Mouse (Mus musculus) kidney, postnatal 14 days (tissue): Measurements from ENCODE around the gene Ccdc50.

Source experiments
- DNase-seq: peaks from one replicate; pipeline ENCODE4 v3.0.0; 2022; ENCODE audit warnings: mixed read lengths

Ccdc50 gene

DNA sequence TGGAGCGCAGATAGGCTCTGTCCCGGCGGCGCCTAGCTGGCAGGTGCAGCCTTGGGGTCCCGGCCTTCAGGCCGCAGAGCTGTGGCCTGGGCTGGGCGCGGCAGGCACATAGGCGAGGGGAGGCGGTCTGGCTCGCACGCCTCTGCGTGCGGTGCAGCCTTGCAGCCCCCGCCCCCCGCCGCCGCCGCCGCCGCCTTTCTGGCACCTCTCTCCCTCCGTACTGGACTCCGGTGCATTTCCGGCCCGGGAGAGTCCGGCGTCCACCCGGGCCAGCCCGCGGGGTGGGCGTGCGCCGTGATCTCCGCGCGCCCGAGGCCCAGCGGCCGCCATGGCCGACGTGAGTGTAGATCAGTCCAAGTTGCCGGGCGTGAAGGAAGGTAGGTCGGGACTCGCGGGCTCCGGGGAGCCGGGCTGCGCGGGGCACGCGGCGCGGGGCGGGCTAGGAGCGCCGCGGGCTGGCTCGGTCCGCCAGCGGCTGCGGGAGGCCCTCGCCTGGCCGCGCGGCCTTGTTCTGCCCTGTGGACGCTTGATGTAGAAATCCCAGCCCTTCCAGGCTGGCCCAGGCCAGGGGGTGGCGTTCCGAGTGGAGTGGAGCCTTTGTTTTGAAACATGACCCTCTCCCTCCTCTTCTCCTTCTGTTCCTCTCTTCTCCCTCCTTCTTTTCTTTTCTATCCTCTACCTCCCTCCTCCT lies at the start of gene Ccdc50:
Gene Ccdc50 (plus strand): TSS at position 109 of the 691 bp plus-strand sequence.
- peak; percentile 88 for DNase-seq

DNA sequence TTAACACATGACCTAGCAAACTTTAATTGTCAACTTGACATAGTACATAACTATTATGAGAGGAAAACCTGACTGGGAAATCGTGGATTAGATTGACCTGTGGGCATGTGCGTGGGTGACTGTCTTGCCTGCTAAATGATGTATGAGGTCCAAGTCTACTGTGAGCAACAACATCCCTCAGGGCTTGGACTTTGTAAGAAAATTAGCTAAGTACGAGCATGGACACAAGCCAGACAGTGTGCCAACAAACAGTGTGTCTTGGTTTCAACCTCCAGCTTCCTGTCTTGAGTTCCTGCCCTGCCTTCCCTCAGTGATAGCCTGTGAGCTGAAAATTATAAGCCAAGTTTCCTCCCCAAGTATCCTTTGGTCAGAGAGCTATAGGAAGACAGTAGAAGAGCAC lies 41.1 kb upstream of the Ccdc50 start:
- peak; percentile 16 for DNase-seq

DNA sequence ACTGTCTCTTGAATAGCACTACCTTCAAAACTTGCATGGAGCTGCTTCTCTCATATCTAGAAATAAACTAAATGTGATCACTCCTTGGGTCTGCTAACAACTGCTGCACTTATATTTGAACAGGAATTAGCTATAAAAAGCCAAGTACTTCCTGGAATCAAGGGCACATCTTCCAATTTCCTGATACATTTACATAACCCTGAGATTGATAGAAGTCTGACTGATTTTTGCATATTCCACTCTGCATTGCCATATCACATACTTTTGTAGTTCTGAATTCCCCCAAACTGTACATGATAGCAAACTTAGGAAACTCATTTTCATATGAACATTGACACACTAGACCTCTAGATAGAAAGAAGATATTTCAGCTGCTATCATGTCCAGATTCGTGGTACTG lies 40.3 kb upstream of the Ccdc50 start:
- DNase-seq: no peak

DNA sequence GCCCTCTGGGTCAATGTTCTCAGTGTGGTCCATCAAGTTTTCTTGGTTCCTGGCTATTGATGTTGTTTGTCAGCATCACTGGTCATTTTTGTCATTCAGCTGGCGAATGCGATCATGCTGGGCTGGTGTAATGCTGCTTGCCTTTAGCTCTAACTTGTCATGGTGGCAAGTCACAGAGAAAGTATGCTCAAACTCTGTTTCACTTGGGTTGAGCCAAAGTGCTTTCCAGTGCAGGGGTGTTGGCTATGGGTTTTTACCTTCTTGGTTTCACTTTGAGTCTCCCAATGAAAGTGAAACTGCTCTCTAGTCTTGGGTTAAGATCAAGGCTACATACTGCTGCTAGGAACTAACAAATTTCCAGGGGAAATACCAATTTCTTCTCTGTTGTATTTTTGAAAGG lies 39.4 kb upstream of the Ccdc50 start:
- no peak for DNase-seq

DNA sequence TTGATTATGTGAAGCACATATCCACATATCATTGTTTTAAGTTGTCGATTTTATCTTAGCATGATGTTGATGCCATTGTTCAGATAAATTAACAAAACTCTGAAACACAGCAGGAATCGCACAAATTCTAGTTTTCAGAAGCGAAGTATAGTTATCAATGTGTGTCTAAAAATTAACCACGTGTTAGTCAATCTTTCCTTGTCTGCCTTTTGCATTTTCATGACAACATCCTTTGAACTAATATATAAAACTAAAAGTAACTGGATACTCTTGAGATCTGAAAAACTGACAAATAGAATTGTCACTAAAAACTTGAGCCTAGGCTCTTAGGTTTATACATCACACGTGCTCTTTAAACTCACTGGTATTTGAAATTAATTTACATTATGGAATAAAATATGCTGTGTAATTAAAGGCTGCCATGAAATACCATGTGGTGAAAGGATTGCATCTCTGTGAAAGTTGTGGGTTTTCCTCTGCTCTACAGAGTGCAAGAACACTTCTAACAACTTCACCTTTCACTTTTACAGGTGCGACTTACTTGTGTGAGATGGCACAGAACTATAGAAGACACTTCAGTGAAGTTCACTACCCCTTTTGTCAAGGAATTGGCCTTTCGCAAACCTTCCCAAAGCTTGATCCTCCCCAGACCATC lies 38.7 kb upstream of the Ccdc50 start:
- DNase-seq: no peak

DNA sequence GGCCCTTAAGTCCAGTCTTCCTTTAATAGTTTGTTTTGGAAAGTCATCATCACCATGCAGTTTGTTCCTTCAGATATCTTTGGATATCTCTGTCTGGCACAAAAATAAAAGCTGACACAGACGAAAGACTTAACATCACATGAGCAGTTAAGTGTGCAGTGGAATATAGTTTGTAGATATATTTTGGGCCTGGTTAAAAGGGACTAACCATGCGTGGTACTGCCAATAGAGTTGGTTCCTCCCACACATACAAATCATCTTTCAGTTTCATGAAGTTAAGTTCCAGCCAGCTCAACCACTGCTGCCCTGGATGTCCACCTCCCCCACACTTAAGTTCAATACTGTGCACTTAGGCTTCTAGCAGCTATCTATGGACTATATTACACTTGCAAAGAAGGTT lies 34.2 kb upstream of the Ccdc50 start:
- DNase-seq: no peak

DNA sequence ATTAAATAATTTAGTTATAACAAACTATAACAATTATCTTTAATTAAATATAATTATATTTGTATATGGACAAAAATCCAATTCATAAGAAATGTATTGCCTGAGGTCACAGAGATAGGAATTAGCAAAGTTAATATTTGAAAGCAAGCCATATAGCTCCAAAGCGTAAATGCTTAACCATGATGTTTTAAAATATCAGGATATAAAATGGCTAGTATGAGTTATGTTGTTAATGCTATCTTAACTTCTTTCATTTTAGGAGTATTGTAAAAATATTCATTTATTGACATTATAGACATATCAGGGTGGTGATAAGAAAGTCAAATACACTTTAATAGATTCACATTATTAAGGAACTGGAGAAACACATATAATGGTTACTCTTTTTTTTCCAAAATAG lies 28.6 kb upstream of the Ccdc50 start:
- no peak for DNase-seq

DNA sequence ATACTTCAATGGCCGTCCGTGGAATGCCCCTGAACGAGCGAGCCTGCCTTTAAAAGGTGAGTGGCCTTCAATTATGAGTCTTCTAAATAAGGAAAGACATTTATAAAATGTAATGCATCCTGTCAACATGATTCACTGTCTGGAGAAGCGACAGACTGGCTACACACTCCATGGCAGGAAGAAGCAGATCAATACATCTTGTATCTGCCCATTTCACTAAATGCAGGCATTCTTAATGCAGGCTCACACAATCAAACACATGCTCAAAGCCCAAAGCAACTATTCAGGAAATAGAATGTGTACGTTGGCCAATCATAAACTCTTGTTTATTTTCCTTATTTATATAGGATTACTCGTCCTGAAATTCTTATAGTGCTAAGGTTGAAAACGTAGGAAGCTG lies 18.5 kb upstream of the Ccdc50 start, which contains the start of gene Uts2b:
Gene Uts2b (minus strand): TSS at position 49 of the 400 bp plus-strand sequence.
- DNase-seq: no peak

DNA sequence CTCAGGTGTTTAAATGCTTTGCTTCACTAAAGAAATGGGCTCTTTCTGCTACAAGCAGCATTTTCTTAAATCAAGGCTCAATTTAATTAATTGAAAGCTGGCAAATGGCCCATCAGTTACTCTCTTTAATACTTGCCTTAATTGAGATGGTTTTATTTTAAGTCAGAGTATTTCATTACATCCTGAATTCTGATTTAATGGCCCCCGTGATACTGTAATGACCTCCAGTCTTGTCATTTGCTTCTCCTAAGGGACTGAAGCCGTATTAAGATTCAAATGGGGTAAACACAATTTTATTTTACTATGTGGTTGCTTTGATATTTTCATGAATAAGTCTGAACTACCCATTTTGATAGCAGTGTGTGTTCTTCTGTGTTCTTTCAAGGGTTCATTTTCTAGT lies 18.0 kb upstream of the Ccdc50 start:
- no peak for DNase-seq

DNA sequence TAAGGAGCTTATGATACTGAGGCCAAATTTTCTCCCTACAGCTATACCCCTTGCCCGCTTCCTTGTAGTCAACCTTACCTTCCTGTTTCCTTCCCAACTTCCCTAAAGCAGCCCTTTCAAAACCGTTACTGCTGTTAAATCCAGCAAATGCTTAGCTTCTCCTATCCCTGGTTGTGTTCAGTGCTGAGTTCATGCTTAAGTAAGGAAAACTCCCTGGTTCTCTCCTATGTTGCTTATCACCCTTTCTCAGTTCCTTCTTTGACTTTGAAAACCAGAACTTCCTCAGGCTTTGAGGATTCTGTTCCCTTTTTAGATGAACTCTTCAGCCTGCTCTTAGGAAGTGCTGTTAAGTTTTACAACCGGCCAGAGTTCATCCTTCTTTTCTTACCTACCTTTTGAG lies 14.5 kb upstream of the Ccdc50 start:
- no peak for DNase-seq

DNA sequence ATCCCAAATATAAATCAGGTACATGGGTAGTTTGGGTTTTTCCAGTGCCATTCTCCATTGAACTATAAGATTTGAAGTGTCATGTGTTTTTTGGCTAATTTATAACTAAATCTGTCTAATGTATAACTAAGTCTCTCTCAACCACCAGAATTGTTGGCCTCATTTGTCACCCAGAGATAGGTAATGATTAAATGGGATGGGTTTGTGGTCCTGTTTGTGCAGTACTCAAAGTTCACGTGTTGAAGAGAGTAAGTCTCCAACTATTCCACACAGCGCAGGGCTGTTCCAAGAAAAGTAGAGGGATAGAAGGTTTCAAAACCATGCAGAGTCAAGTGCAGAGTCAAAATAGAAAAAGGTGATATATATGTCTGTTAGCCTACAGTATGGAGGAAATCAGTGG lies 13.4 kb upstream of the Ccdc50 start:
- peak; percentile 57 for DNase-seq

DNA sequence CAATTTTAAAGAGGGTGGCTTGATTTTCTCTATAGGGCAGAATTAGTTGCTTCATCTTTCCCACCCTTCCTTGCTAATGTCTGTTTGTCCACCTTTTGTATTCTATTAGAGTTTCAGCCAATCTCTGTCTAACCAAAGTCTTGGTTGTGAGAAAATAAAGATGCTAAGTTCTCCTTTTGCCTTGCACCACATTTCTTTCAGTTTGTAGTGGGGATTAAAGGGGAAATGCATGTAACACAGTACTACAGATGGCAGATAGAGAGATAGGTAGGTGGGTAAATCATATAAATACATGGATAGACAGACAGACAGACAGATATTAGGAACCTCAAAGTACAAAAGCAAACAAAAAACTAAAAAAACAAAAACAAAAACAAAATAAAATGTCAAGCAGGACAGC lies 12.1 kb upstream of the Ccdc50 start:
- DNase-seq: no peak

DNA sequence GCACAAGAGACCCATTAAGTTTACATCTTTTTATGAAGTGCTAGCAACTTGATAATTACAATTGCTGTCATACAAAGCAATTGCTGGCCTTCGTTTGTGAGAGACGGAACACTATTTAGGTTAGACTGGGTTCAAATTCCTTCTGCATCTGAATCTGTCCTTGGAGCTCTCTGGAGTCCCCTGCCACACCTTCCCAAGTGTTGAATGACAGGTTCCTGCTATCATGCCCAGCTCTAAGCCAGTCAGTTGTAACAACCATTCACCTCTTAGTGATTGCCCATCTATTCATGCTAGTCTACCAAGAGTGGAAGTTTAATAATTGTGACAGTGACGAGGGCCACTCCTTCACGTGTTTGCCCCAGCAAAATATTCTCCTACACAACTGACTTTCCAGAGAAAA lies 6.5 kb upstream of the Ccdc50 start:
- no peak for DNase-seq

DNA sequence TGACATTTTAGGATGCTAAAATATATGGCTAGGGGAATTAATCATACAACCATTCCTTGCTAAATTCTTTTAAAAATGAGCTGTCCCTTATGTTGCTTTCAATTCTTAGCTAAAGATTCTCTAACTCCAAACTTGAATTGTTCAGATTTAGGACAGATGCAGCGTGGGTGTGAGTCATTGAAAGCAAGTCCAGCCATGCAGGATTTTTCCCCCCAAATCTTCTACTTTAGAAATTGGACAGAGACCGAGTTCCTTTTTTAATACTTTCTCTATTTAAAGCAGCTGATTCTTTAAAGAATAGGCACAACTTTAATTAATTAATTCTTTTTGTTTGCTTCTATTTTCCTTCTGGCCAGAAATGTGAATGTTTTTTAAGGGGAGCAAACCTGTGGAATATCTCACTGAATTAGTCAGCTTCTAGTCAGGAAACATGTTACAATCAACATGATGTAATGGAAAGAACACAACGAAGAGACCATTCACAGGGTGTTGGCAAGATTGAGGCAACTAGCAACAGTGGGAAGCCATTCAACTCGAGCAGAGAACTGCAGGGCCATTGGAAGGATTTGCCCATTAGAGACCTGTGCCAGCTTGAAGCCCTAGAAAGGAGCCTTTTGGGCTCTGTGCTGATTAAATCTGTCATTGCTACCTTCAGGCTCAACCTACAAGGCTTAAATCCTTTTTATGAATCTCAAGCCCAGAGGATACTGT lies 3.6 kb upstream of the Ccdc50 start:
- no peak for DNase-seq

DNA sequence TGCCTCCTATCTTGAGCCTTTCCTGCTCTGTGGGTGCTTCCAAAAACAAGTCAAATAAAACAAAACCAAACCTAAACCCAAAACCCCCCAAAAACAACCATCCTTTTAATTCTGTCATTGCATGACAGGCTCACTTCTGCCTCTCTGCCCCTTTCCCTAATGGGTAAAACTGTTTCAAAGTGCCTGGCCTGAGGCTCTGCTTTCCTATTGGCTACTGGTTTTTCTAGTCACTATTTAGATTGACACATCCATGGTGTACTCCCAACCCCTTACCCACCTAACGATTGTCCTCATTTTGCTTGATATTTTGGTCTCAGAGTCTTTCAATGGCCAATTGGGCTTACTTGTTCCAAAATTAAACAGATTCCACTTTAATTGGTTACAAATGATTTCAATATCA lies 3.0 kb upstream of the Ccdc50 start:
- DNase-seq: no peak

DNA sequence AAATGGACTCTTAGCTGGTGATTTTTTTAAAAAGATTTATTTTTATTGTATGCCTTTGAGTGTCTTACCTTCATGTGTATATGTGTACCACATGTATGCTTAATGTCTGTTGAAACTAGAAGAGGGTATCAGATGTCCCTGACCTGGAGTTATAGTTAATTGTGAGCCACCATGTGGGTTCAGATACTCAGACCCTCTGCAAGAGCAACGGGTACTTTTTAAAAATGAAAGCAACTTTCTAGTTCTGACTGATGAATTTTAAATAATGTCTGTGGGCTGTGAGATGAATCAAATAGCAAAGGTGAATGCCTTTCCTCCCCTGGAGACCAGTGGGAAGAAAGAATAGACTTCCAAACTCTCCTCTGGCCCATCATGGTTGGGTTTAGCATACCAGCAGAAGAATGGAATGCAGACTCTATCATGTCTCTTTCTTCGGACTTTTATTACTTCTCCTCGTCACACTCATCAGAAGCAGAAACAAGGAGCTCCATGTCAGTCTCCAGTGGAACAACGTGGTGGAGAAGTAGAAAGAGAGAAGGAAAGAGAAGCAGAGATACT lies 1.7 kb upstream of the Ccdc50 start:
- DNase-seq: no peak

DNA sequence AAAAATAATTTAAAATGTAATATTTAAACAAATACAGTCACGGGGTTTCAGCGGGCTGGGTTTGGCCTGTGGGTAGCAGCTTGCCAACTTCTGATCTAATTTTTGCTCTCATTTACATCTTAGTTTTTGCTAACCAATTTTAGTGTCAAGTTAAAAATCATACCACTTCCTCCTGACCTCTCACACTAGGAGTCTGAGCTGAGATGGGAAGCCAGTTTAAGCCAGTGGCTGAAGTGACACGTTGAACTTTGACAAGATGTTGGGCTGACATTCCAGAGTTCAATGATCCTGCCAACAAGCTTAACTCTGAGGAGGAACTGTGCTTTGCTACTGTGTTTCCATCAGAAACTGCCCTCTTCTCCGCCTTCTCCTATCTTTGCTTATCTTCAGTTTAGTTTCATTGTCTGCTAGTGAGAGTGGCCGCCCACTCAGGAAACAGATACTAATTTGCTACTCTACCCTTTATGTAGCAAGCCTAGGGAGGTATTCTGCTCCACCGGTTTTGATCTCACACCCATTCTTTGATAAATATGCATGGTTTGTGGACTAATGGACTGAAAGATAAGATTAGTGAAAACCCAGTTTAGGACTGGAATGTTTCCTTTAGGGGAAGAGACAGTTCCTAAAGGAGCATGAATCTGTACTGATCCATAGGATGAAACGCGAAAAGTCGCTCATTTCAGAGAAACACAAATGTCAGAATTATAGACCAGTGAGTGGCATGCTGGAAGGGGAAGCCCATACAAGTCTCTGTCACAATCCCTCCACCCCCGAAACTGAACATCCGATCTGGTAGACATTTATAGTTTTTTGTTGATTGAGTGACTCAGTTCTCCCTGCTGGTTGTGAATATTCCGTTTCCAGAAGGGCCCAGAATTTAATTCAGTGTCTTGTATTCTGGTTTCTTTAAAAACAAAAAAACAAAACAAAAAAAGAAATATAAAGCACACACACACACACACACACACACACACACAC lies 746 bp upstream of the Ccdc50 start:
- DNase-seq: peak; percentile 63

DNA sequence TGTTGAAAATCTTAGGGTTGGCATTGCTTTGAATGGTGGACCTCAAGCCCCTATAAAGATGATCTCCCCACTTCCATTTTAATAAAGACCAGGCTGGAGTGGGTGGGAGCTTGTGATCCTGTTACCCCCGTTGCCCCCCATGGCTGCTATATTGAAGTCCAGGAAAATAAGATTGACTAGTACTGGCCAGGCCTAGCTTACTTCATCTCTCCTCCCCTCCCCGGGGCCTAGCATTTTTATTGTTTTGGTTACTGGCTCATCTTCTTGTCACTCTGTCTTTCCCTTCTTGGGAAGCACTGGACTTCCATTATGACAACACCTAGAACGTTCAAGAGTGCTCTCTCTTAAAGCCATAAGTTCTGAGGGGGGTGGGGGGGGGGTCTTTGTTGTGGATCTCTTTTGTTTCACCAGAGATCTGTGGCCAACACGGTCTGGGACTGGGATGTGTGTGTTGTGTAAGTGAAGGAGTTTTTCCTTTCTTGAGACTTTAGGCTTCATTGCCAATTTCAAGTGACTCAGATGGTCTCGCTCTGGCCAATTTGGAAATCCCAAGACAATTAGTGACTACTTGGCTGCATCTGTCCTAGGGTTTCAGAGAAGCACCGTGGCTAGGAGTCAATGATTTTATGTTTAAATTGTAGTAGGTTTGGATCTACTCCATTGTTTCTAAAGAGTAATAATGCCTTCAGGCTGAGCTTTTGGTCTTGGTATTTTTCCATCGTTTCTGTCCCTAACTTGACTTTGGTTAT lies 1.0 kb downstream of the Ccdc50 start:
- DNase-seq: peak; percentile 12

DNA sequence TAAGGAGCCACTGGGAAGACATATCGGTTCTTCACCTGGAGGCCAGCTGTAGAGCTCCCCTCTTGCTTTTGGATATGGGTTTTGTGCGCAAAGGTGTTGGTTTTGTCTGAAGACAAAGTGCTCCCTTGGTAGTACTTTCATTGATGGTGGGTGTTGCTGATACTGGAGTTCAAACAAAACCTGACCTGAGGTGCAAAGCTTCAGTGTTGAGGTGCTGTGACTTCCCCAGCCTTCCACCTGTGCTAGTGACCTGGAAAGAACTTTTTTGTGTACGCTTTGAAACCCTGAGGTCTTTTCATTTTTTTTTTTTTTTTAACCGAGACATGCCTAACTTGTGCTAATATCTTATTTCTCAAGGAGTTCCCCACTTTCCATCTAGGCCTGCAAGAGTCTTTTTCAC lies 1.6 kb downstream of the Ccdc50 start:
- no peak for DNase-seq

DNA sequence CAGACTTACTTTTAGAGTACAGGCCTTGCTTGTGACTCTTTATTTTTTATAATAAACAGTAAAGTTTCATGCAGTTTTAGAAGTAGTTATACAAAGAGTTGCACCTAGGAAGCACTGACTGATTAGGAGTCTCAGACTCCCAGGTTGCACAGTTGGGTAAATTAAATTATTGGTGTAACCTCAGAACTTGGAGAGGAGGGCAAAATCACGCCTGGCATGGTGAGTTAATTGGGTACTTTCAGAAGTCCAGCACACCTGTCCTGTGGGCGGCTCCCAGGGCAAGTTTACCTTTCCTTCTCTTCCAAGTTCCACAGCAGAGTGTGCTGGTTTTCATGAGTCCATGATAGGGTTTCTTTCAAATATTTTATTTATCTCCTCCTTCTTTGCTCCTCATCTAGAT lies 3.2 kb downstream of the Ccdc50 start:
- DNase-seq: no peak

DNA sequence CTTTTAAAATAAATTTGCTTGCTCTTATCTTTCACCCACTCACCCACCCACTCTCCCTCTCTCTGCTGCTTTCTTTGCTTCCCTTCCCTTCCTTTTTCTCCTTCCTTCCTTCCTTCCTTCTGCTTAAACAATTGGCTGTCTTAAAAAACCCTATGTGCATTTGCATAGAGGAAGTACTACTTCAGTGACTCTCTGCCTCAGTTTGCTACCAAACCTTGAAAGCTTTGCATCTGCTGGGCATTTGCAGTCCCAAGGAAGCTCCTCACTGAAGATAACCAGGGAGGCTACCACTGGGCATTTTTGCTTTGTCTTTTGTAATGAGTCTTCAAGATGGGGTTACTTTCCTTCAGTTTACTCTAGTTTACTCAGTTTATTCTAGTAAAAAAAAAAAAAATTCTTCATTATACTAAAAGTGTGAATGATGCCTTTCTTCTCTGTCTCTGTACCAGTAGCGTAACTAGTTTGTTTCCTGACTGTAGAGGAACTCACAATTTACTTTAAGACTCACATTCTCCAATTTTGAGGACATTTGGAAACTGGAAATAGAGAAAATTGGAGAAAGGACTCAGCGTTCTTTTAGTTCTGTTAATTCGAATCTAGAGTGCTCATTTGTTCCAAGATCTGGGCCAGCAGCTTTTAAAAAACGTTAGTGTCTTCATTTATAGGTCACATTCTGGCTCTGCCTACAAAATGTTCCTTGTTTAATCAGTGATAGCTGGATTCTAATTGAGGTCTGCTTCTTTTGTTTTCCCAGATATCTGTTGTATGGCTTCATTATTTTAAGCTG lies 6.8 kb downstream of the Ccdc50 start:
- no peak for DNase-seq
